Mouse (Mus musculus) T-helper 17 cell (primary cell): ENCODE measurements at regions not wholly inside any gene's neighbourhood (a gene's known extent, or its start where the extent isn't known, plus 50 kb on each side); places are given as distances from the start of the nearest gene placed in this dataset.
"Not testable (repeated sequence)": the region's sequence is repeated elsewhere in the genome, so short reads cannot be mapped to it uniquely, and the experiment has no call there.

Source experiments
- in situ Hi-C, 2 experiments: fragments of 300-600 bp; cut with MboI, MseI; formaldehyde crosslinking; loops; 1 replicate in 1 of 2; 2 replicates in 1 of 2; pipeline ENCODE4 v1.15.1; 2025; ENCODE audit warnings: high pct_unique_total_duplicates in 2 of 2

DNA sequence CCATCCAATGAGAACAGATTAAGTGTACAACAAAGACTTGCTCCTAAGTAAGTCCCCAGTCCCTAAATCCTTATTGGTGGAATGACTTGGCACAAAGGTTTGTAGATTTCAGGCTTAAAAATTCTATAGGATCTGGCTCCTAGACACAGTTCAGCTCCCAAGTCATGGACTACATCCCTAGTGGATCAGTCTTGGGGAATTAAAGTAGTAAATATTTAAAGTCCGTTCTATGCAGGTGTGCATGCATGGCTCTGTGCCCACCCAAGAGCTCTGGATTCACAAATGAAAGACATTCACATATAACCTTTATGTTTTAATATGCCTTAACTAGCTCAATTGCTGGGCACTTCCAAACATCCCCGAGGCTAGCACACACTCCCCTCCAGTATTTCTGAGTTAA, 162.8 kb downstream of the Akr1d1 start:
- in situ Hi-C loops, result loop anchor here in 1 of 2 experiments (10.0 kb wide), 1 partner anchor 1598 kb away; no protein-coding TSS in a partner anchor

GRCm38 (mm10) chr6:37696074-37696473, 166.1 kb downstream of the Akr1d1 start:
- in situ Hi-C loops, result loop anchor here in 1 of 2 experiments (10.0 kb wide), 1 partner anchor 1601 kb away; no protein-coding TSS in a partner anchor

DNA sequence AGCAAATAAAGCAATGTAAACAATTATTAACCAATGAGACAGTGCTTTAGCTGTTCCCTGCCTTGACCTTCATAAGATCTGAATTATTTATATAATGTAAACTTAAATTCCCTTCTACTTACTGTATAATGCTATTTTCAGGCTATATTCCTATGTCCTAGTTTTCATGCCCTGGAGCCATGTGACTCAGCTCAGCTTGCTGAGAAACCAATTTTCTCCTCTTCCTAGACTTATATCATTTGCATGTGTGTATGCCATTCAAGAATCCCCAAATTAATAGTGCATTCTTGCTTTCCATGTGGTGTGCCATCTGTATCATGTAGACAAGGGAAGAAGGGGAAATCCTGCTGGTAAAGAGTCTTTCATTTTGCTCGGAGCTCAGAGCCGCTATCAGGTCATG, 166.7 kb upstream of the Trim24 start:
- in situ Hi-C loops, result no loop called here

GRCm38 (mm10) chr6:37705733-37706145, 164.9 kb upstream of the Trim24 start:
- in situ Hi-C loops, result no loop called here

DNA sequence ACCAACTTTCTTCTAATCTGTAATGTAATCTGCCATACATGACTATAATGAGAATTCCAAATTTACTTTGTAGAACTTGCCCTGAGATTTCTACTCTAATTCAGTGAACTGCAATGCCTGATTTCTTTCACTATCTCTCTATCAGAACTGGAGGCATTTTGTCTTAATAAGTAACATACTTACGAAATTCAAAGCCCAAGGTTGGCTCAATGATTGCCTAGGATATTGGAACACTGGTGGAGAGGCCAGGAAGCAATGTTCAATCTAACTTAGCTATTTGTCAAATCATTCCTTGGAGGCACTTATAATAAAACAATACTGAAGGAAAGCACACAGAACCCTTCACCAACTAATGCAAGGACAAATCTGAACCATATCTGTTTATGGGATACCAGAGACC, 162.9 kb upstream of the Trim24 start:
- in situ Hi-C loops, result not testable (repeated sequence)

DNA sequence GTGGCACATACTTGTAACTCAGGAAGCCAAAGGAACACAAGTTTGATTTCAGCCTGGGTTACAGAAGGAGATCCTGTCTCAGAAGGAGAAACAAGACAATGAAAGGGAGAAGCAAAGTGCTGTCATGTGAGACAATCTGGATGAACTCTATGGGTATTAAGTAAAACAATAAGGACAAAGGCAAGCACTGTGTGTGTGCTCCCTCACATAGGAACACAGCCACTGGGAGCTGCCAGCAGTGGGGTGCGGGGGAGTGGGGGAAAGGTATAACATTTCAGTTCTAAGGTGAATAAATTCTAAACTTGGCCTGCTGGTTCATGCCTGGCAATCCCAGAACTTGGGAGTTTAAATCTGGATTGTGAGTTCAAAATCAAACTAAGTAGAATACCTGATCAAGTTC, 158.8 kb upstream of the Trim24 start:
- in situ Hi-C loops, result loop anchor here in 1 of 2 experiments (5.0 kb wide), 1 partner anchor 79 kb away; no protein-coding TSS in a partner anchor

DNA sequence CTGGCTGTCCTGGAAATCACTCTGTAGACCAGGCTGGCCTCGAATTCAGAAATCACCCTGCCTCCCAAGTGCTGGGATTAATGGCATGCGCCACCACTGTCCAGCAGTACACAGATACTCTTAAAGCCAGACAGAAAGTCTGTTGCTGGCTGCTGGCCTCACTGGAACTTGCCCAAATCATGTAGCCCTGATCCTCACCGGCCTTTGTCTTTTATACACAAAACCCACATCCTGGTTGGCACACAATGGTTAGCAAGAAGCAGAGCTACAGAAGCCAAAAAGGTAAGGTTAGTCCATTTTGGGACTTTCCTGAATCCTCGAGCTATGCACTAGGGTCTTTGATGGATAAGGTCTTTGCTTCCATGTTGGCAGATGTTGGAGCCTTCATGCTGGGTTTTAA, 157.2 kb upstream of the Trim24 start:
- in situ Hi-C loops, result loop anchor here in 1 of 2 experiments (5.0 kb wide), 1 partner anchor 81 kb away; no protein-coding TSS in a partner anchor

DNA sequence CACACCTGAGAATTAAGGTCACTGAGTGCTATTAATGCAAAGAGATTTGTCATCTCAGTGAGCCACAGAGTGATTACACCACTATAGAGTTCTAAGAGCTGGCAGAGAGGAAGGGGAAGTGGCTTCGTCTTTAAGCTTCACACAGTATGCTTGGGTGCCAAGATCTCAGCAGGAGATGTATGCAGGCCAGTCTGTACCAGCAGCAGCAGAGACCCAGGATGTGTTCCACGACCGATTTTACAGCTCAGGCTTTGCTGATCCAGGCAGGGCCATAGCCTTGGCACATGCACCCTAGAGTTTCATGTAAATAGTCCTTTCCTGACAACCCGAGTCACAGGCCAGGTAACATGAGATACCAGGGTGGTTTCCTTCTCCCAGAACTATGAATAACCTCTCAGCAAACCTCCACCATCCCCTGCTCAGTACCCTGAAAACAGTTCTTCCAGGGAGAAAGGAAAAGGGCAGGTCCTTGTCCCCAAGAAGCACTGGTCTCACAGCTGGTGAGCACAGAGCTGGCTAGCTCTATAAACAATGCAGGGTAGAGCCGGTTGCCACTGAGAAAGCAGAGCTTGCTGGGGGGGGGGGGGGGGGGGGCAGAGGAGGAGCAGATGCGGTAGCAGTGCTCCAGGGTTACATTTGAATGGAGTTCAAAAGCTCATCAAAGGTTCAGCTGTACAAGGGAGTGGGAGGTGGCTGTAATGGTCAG, 156.2 kb upstream of the Trim24 start:
- in situ Hi-C loops, result loop anchor here in 1 of 2 experiments (5.0 kb wide), 1 partner anchor 82 kb away; no protein-coding TSS in a partner anchor

GRCm38 (mm10) chr6:37721736-37722135, 148.9 kb upstream of the Trim24 start:
- in situ Hi-C loops, result no loop called here

- in situ Hi-C loops, result no loop called here
Observed at GRCm38 (mm10) chr6:37723337-37723736, 147.3 kb upstream of the Trim24 start.

DNA sequence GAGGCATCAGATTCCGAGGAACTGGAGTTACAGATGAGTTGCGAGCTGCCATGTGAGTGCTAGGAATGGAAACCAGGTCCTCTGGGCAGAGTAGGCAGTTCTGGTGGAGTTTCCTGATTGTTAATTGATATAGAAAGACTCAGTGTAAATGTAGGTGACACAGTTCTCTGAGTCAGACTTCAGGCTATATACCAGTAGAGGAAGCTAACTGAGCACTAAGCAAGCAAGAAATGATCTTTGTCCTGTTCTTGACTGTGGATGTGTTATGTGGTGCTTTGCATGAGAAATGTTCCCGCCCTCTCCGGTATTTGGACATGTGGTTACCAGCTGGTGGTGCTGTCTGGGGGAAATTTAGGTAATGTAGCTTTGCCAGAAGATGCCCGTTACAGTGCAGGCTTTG, 146.4 kb upstream of the Trim24 start:
- in situ Hi-C loops, result no loop called here

GRCm38 (mm10) chr6:37728621-37729020, 142.0 kb upstream of the Trim24 start:
- in situ Hi-C loops, result no loop called here

DNA sequence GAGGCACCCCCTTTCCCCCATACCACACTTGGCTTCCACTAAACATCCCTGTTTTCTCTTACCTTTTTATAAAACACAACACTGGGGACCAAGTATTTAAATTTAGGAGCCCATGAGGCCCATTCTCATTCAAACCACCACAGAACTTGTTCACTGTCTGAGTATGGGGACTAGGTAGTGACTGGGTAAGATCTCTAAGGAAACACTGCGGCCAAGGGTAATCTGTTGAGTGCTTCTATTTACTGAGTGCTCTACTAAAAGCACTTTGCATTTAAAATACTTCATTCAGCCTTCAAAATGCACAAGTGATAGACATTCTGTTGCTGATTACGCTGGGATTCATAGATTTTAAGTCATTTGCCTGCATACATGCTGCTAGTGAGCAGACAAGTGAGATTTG, 141.4 kb upstream of the Trim24 start:
- in situ Hi-C loops, result no loop called here

- in situ Hi-C loops, result loop anchor here in 1 of 2 experiments (10.0 kb wide), 2 partner anchors 94 to 266 kb away; no protein-coding TSS in a partner anchor
Observed at GRCm38 (mm10) chr6:37730500-37731239, 139.9 kb upstream of the Trim24 start.

DNA sequence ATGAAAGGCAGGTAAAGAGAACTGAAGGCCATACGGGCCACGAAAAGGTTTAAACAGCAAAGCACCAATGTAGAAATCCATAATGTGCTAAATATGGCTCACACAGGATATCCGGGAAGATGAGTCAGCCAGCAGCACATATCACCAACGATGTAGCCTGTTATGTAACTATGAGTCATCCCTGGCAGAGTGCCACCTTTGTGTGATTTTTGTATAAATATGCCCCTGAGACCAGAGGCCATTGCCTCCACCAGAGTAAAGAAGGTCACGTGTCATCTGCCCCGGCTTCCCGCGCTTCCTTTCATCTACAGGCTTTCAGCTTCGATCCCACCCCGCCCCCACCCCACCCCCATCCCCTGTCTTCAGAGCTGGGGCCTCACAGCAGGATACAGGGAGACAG, 138.2 kb upstream of the Trim24 start:
- in situ Hi-C loops, result loop anchor here in 1 of 2 experiments (10.0 kb wide), 2 partner anchors 92 to 268 kb away; no protein-coding TSS in a partner anchor

DNA sequence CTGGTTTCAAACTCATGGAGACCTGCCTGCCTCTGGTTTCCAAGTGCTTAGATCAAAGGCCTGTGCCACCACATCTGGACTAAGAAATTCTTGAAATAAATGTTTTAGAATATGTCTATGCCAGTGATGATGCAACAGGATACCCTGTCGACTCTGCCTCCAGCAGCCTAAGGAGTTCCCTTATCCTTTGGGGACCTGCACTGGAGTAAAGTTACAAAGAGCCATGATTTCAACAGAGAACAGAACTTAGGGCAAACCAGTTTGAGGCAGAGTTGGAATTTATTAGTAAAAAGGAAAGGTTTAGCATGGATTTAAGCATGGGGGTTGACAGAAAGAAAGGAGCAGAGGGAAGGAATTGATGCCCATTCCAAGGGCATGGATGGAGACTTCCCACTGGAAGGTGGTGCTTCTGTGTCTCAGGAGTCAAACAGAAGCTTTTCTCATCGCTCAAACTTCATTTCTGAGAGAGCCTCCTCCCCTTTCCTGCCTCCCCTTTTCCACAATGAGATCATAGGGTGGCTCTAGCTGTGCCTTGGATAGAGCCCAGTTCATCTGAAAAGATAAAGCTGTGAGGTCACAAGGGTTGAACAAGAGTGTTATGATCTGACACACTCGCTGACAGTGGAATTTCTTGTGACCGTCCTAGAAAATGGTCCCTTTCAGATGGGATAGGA, 135.2 kb upstream of the Trim24 start:
- in situ Hi-C loops, result loop anchor here in 1 of 2 experiments (10.0 kb wide), 2 partner anchors 89 to 271 kb away; no protein-coding TSS in a partner anchor

DNA sequence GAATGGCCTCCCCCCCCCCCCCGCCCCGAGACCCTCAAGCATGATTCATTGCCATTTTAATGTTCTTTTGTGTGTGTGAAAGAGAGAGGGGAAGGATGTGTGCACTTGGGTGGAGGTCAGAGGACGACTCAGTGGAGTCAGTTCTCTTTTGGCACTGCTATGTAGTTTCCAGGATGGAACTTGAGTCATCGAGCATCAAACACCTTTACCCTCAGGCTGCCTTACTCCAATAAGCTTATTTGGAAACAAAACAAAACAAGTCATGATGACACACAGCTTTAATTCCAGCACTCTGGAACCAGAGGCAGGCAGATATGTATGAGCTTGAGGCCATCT, 134.7 kb upstream of the Trim24 start:
- in situ Hi-C loops, result loop anchor here in 1 of 2 experiments (10.0 kb wide), 2 partner anchors 89 to 271 kb away; no protein-coding TSS in a partner anchor

- in situ Hi-C loops, result no loop called here
Observed at GRCm38 (mm10) chr6:37740982-37741889, 129.4 kb upstream of the Trim24 start.

GRCm38 (mm10) chr6:37741916-37742315, 128.7 kb upstream of the Trim24 start:
- in situ Hi-C loops, result not testable (repeated sequence)

DNA sequence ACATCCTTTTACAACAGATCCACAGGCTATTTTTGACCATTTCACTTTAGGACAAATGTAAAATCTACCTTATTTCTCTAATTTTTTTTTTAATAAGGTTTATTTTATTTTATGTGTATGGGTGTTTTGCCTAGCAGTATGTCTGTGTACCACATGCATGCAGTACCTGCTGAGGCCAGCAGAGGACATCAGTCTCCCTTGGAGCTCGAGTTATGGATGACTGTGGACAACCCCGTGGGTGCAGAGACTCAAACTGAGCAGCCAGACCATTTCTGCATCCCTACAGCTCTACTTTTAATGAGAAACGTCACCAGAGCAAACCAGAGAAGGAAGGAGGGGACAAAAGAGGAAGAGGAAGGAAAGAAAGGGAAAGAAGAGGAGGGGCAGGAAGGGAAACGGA, 125.9 kb upstream of the Trim24 start:
- in situ Hi-C loops, result no loop called here
